Mouse (Mus musculus) heart, embryonic 14.5 days (tissue): ENCODE measurements around the gene Hist1h3d. TPM values are rescaled to one million over a fixed set of nuclear protein-coding genes. Genes with fewer than 3 reads are reported as not detected.

ENCODE experiments used
- microRNA-seq: library from miRNA; unstranded; fragments of <30 nt; microRNA quantifications from one replicate; pipeline ENCODE4, GENCODE M21; 2016
- polyA plus RNA-seq: library from polyadenylated mRNA; unstranded; fragments of >200 nt; fragmentation: Nextera tagmentation; extraction: Ambion mirVana; gene quantifications from 2 replicates; pipeline ENCODE4 v1.2.1, GENCODE M21; 2014

Gene Hist1h3d
- polyA plus RNA-seq, 1 experiment from 2014 or later, result 3.7 TPM

Small RNA genes lying within 50 kb of the gene (microRNA-seq; reads per million reads assigned to microRNA genes)
- not detected for gene Gm44297
- gene Gm44359, result not detected
- gene Gm44394, result not detected

Other genes with a start within 250 kb of the Hist1h3d start
- gene Zfp322a, start 206.6 kb upstream of the Hist1h3d start, polyA plus RNA-seq, result 39.5 and 41.0 TPM in 2 replicates
- gene Abt1, start 151.9 kb upstream of the Hist1h3d start, polyA plus RNA-seq, result 8.3 and 9.1 TPM in 2 replicates
- gene Btn1a1, start 109.9 kb upstream of the Hist1h3d start, polyA plus RNA-seq, result 1.7 and 1.9 TPM in 2 replicates
- 0.40 and 0.43 TPM in 2 replicates for gene Btn2a2, start 86.9 kb upstream of the Hist1h3d start, polyA plus RNA-seq
- gene Hist1h4h, start 44.7 kb upstream of the Hist1h3d start, polyA plus RNA-seq, result 7.5 and 8.5 TPM in 2 replicates
- gene Hist1h2af, start 41.9 kb upstream of the Hist1h3d start, polyA plus RNA-seq, result 3.8 and 5.4 TPM in 2 replicates
- gene Hist1h3g, start 40.3 kb upstream of the Hist1h3d start, polyA plus RNA-seq, result 3.0 and 4.3 TPM in 2 replicates
- gene Hist1h2bh, start 32.4 kb upstream of the Hist1h3d start, polyA plus RNA-seq, result 0.65 and 0.66 TPM in 2 replicates
- 0.65 and 0.72 TPM in 2 replicates for gene Hist1h3f, start 31.7 kb upstream of the Hist1h3d start, polyA plus RNA-seq
- gene Hist1h4f, start 24.1 kb upstream of the Hist1h3d start, polyA plus RNA-seq, result not detected in 2 replicates
- gene Hist1h1d, start 22.5 kb upstream of the Hist1h3d start, polyA plus RNA-seq, result 0.24 and 0.41 TPM in 2 replicates
- 2.0 TPM in 2 replicates for gene Hist1h3e, start 13.4 kb upstream of the Hist1h3d start, polyA plus RNA-seq
- 34.9 and 49.1 TPM in 2 replicates for gene Hist1h2ae, start 4.5 kb upstream of the Hist1h3d start, polyA plus RNA-seq
- 3.7 and 6.2 TPM in 2 replicates for gene Hist1h2bg, start 4.4 kb upstream of the Hist1h3d start, polyA plus RNA-seq
- 0.61 and 3.7 TPM in 2 replicates for gene Hist1h2bf, start 1.6 kb upstream of the Hist1h3d start, polyA plus RNA-seq
- gene Hist1h2ad, start 1.4 kb upstream of the Hist1h3d start, polyA plus RNA-seq, result 0.44 and 0.53 TPM in 2 replicates
- gene Hist1h4d, start 5.8 kb downstream of the Hist1h3d start, polyA plus RNA-seq, result 38.6 and 49.0 TPM in 2 replicates
- 1.3 and 1.8 TPM in 2 replicates for gene Hist1h2be, start 45.4 kb downstream of the Hist1h3d start, polyA plus RNA-seq
- gene Hist1h1e, start 46.8 kb downstream of the Hist1h3d start, polyA plus RNA-seq, result 8.7 and 10.0 TPM in 2 replicates
- gene Hist1h2ac, start 108.2 kb downstream of the Hist1h3d start, polyA plus RNA-seq, result 0.46 and 0.65 TPM in 2 replicates
- 51.9 and 57.5 TPM in 2 replicates for gene Hist1h2bc, start 108.4 kb downstream of the Hist1h3d start, polyA plus RNA-seq
- 0.30 TPM in 1 of 2 replicates, not detected in the other for gene Hist1h1t, start 120.1 kb downstream of the Hist1h3d start, polyA plus RNA-seq
- 2.2 and 3.2 TPM in 2 replicates for gene Hist1h4c, start 122.7 kb downstream of the Hist1h3d start, polyA plus RNA-seq
- gene Hfe, start 135.1 kb downstream of the Hist1h3d start, polyA plus RNA-seq, result 13.0 and 15.1 TPM in 2 replicates
- gene Hist1h1c, start 163.0 kb downstream of the Hist1h3d start, polyA plus RNA-seq, result 36.9 and 43.9 TPM in 2 replicates
- gene Hist1h3c, start 169.8 kb downstream of the Hist1h3d start, polyA plus RNA-seq, result 2.5 and 2.7 TPM in 2 replicates
- 1.7 and 2.3 TPM in 2 replicates for gene Hist1h2bb, start 171.0 kb downstream of the Hist1h3d start, polyA plus RNA-seq
- 14.5 and 14.6 TPM in 2 replicates for gene Hist1h2ab, start 175.4 kb downstream of the Hist1h3d start, polyA plus RNA-seq
- gene Hist1h3b, start 176.5 kb downstream of the Hist1h3d start, polyA plus RNA-seq, result 4.6 and 6.7 TPM in 2 replicates
- 0.63 TPM in 1 of 2 replicates, not detected in the other for gene Hist1h4b, start 181.2 kb downstream of the Hist1h3d start, polyA plus RNA-seq
- 1.1 TPM in 1 of 2 replicates, not detected in the other for gene Hist1h4a, start 185.5 kb downstream of the Hist1h3d start, polyA plus RNA-seq
- 2.6 and 3.0 TPM in 2 replicates for gene Hist1h3a, start 186.6 kb downstream of the Hist1h3d start, polyA plus RNA-seq
- 1.6 and 2.7 TPM in 2 replicates for gene Hist1h1a, start 187.9 kb downstream of the Hist1h3d start, polyA plus RNA-seq
- gene Trim38, start 194.2 kb downstream of the Hist1h3d start, polyA plus RNA-seq, result not detected in 2 replicates
- gene Slc17a2, start 231.2 kb downstream of the Hist1h3d start, polyA plus RNA-seq, result not detected in 2 replicates